Mouse (Mus musculus): ENCODE data around the gene Tbx10. TPM values are rescaled to one million over a fixed set of nuclear protein-coding genes. Genes with fewer than 3 reads are reported as not detected.
A peak's percentile ranks its signal among the peaks of the same experiment; 100 is the strongest.
"Not testable (repeated sequence)": the region's sequence is repeated elsewhere in the genome, so short reads cannot be mapped to it uniquely, and the experiment has no call there.

Tbx10 gene
- not detected for polyA plus RNA-seq (2017; shearing (Covaris generic))

- no peak for ATAC-seq
Measured at GRCm38 (mm10) chr19:3992416-3992815, at the start of gene Tbx10. Gene Tbx10 (plus strand): TSS chr19:3992752.

- ATAC-seq = peak; percentile 80
Measured at GRCm38 (mm10) chr19:3942986-3943735, 49.4 kb upstream of the Tbx10 start.

GRCm38 (mm10) chr19:3945872-3946564, 46.5 kb upstream of the Tbx10 start:
- no peak for ATAC-seq

GRCm38 (mm10) chr19:3946715-3947114, 45.8 kb upstream of the Tbx10 start:
- peak; percentile 57 for ATAC-seq

GRCm38 (mm10) chr19:3947813-3948212, 44.7 kb upstream of the Tbx10 start:
- ATAC-seq = no peak

GRCm38 (mm10) chr19:3948546-3948945, 44.0 kb upstream of the Tbx10 start:
- ATAC-seq = no peak

GRCm38 (mm10) chr19:3950331-3950730, 42.2 kb upstream of the Tbx10 start:
- no peak for ATAC-seq

GRCm38 (mm10) chr19:3951461-3951860, 41.1 kb upstream of the Tbx10 start:
- no peak for ATAC-seq

- ATAC-seq = no peak
Measured at GRCm38 (mm10) chr19:3952099-3952498, 40.5 kb upstream of the Tbx10 start.

GRCm38 (mm10) chr19:3955033-3955432, 37.5 kb upstream of the Tbx10 start:
- ATAC-seq = no peak

- ATAC-seq = no peak
Measured at GRCm38 (mm10) chr19:3955804-3956203, 36.7 kb upstream of the Tbx10 start.

GRCm38 (mm10) chr19:3957296-3958036, 35.1 kb upstream of the Tbx10 start:
- ATAC-seq = not testable (repeated sequence)

- no peak for ATAC-seq
Measured at GRCm38 (mm10) chr19:3958470-3958869, 34.1 kb upstream of the Tbx10 start, which contains the start of gene Aldh3b3. Gene Aldh3b3 (plus strand): TSS chr19:3958645.

GRCm38 (mm10) chr19:3959030-3959429, 33.5 kb upstream of the Tbx10 start:
- no peak for ATAC-seq

- ATAC-seq = no peak
Measured at GRCm38 (mm10) chr19:3960211-3960610, 32.3 kb upstream of the Tbx10 start.

- ATAC-seq = not testable (repeated sequence)
Measured at GRCm38 (mm10) chr19:3961805-3962204, 30.7 kb upstream of the Tbx10 start.

GRCm38 (mm10) chr19:3962469-3962868, 30.1 kb upstream of the Tbx10 start:
- no peak for ATAC-seq

- ATAC-seq = no peak
Measured at GRCm38 (mm10) chr19:3964030-3964429, 28.5 kb upstream of the Tbx10 start.

- ATAC-seq = no peak
Measured at GRCm38 (mm10) chr19:3966330-3967075, 26.0 kb upstream of the Tbx10 start.

- ATAC-seq = no peak
Measured at GRCm38 (mm10) chr19:3967258-3967657, 25.3 kb upstream of the Tbx10 start.

- no peak for ATAC-seq
Measured at GRCm38 (mm10) chr19:3972229-3972628, 20.3 kb upstream of the Tbx10 start, which contains the start of gene Aldh3b2. Gene Aldh3b2 (plus strand): TSS chr19:3972328.

GRCm38 (mm10) chr19:3974608-3975007, 17.9 kb upstream of the Tbx10 start:
- not testable (repeated sequence) for ATAC-seq
